Mouse (Mus musculus) heart, embryonic 16.5 days (tissue): ENCODE measurements around the gene Arid1b. TPM values are rescaled to one million over a fixed set of nuclear protein-coding genes. Genes with fewer than 3 reads are reported as not detected.

ENCODE experiments used
- ATAC-seq: fragments of 200-750 bp; cut with Nextera tagmentation; replicated peaks from 2 replicates; pipeline ENCODE4 v1.8.0; 2017; ENCODE audit warnings: moderate number of reproducible peaks; ENCODE audit not compliant: insufficient read depth, low FRiP score; ENCODE audit errors: extremely low read depth
- H3K27ac ChIP-seq: fragments of 300-500 bp; sonication (generic); 2 replicates; pipeline ENCODE4 v1.5.1; 2014; ENCODE audit warnings: mild to moderate bottlenecking, low read length, control low read depth, moderate library complexity
- H3K27me3 ChIP-seq: fragments of 300-500 bp; sonication (generic); 2 replicates; pipeline ENCODE4 v1.6.1; 2014; ENCODE audit warnings: low read length, mixed read lengths; ENCODE audit not compliant: control insufficient read depth, insufficient read depth
- H3K36me3 ChIP-seq: fragments of 300-500 bp; sonication (generic); 2 replicates; pipeline ENCODE4 v1.6.1; 2014; ENCODE audit not compliant: control insufficient read depth, insufficient read depth
- H3K4me1 ChIP-seq: fragments of 300-500 bp; sonication (generic); 2 replicates; pipeline ENCODE4 v1.6.1; 2014; ENCODE audit warnings: low read length, mixed read lengths; ENCODE audit not compliant: control insufficient read depth, insufficient read depth
- H3K4me2 ChIP-seq: fragments of 300-500 bp; sonication (generic); 2 replicates; pipeline ENCODE4 v1.6.1; 2014; ENCODE audit warnings: low read depth, mild to moderate bottlenecking, control low read depth, low read length
- H3K4me3 ChIP-seq: fragments of 300-500 bp; sonication (generic); 2 replicates; pipeline ENCODE4 v1.5.1; 2014; ENCODE audit warnings: mild to moderate bottlenecking, control low read depth, low read length
- H3K9ac ChIP-seq: fragments of 300-500 bp; sonication (generic); 2 replicates; pipeline ENCODE4 v1.6.1; 2014; ENCODE audit warnings: low read length, control low read depth
- H3K9me3 ChIP-seq: fragments of 300-500 bp; sonication (generic); replicated peaks from 2 replicates; pipeline ENCODE4 v1.6.1; 2016; ENCODE audit warnings: low read length; ENCODE audit not compliant: control insufficient read depth
- WGBS: fragments of 180-500 bp; shearing (Covaris S2); extraction: QIAGEN DNeasy Blood & Tissue Kit; methylation state at CpG from one replicate; pipeline ENCODE4 v1.1.7; 2014; 5-methylcytosine and 5-hydroxymethylcytosine counted together
- polyA plus RNA-seq: library from polyadenylated mRNA; unstranded; fragments of >200 nt; fragmentation: Nextera tagmentation; extraction: Ambion mirVana; gene quantifications from 2 replicates; pipeline ENCODE4 v1.2.1, GENCODE M21; 2015

Arid1b gene
- polyA plus RNA-seq, 1 experiment from 2014 or later, result 7.1 TPM

GRCm38 (mm10) chr17:5021303-5022003 is 27.3 kb downstream of the Arid1b start:
- 22% methylated on average over 11 of the region's 11 CpGs for WGBS
- peaks cover 19% of the 10 kb centered on the region for H3K4me1 ChIP-seq
- H3K27ac ChIP-seq, result no peak overlapping the region
- H3K9me3 ChIP-seq, result 0 out of 2 replicates have a peak, but pooled peaks cover 2% of the 10 kb centered on the region
- H3K4me2 ChIP-seq, result no peak overlapping the region
- H3K27me3 ChIP-seq, result no peaks in the 10 kb centered on the region
- H3K9ac ChIP-seq, result no peak overlapping the region
- H3K4me3 ChIP-seq, result no peak overlapping the region
- H3K36me3 ChIP-seq, result no peaks in the 10 kb centered on the region
- no peak for ATAC-seq

GRCm38 (mm10) chr17:5022019-5022544 is 27.9 kb downstream of the Arid1b start:
- Histone ChIP-seq H3K36me3 (no peaks in the 10 kb centered on the region), H3K4me1 (peaks cover 19% of the 10 kb centered on the region), H3K4me2 (no peak overlapping the region), H3K27me3 (no peaks in the 10 kb centered on the region), H3K4me3 (no peak overlapping the region), H3K9ac (no peak overlapping the region), H3K9me3 (0 out of 2 replicates have a peak, but pooled peaks cover 2% of the 10 kb centered on the region), H3K27ac (no peak overlapping the region)
- 64% methylated on average over 9 of the region's 9 CpGs for WGBS
- no peak for ATAC-seq

- no peaks in the 10 kb centered on the region for H3K27me3 ChIP-seq
- H3K9ac ChIP-seq, result no peak overlapping the region
- no peak overlapping the region for H3K4me3 ChIP-seq
- H3K36me3 ChIP-seq, result no peaks in the 10 kb centered on the region
- no peak for ATAC-seq
- 0 out of 2 replicates have a peak, but pooled peaks cover 2% of the 10 kb centered on the region for H3K9me3 ChIP-seq
- 72% methylated on average over 10 of the region's 10 CpGs for WGBS
- H3K4me1 ChIP-seq, result peaks cover 19% of the 10 kb centered on the region
- no peak overlapping the region for H3K27ac ChIP-seq
- no peak overlapping the region for H3K4me2 ChIP-seq
Measured at GRCm38 (mm10) chr17:5023745-5024144, 29.6 kb downstream of the Arid1b start.

- 0 out of 2 replicates have a peak, but pooled peaks cover 2% of the 10 kb centered on the region for H3K9me3 ChIP-seq
- no peak overlapping the region for H3K9ac ChIP-seq
- no peak overlapping the region for H3K4me2 ChIP-seq
- no peaks in the 10 kb centered on the region for H3K27me3 ChIP-seq
- ATAC-seq, result no peak
- peaks cover 26% of the 10 kb centered on the region for H3K4me1 ChIP-seq
- no peak overlapping the region for H3K27ac ChIP-seq
- H3K4me3 ChIP-seq, result no peak overlapping the region
- no peaks in the 10 kb centered on the region for H3K36me3 ChIP-seq
- WGBS, result 93% methylated on average over 1 of the region's 1 CpGs
Measured at GRCm38 (mm10) chr17:5025400-5025799, 31.3 kb downstream of the Arid1b start.

- peaks cover 22% of the 10 kb centered on the region for H3K4me1 ChIP-seq
- ATAC-seq, result no peak
Measured at GRCm38 (mm10) chr17:5026578-5026977, 32.4 kb downstream of the Arid1b start.

GRCm38 (mm10) chr17:5029148-5029547 is 35.0 kb downstream of the Arid1b start:
- WGBS, result 86% methylated on average over 4 of the region's 4 CpGs
- Histone ChIP-seq H3K9ac (no peak overlapping the region), H3K27ac (no peak overlapping the region), H3K4me1 (peaks cover 24% of the 10 kb centered on the region), H3K27me3 (no peaks in the 10 kb centered on the region), H3K36me3 (no peaks in the 10 kb centered on the region), H3K9me3 (0 out of 2 replicates have a peak, but pooled peaks cover 2% of the 10 kb centered on the region), H3K4me3 (no peak overlapping the region), H3K4me2 (no peak overlapping the region)
- no peak for ATAC-seq

More at GRCm38 (mm10) chr17:5026578-5026977, 32.4 kb downstream of the Arid1b start:
- 57% methylated on average over 2 of the region's 2 CpGs for WGBS
- Histone ChIP-seq H3K4me3 (no peak overlapping the region), H3K4me2 (no peak overlapping the region), H3K9me3 (0 out of 2 replicates have a peak, but pooled peaks cover 2% of the 10 kb centered on the region), H3K27ac (no peak overlapping the region), H3K27me3 (no peaks in the 10 kb centered on the region), H3K9ac (no peak overlapping the region), H3K36me3 (no peaks in the 10 kb centered on the region)

GRCm38 (mm10) chr17:5030290-5030689 is 36.2 kb downstream of the Arid1b start:
- Histone ChIP-seq H3K4me3 (no peak overlapping the region), H3K4me1 (peaks cover 21% of the 10 kb centered on the region), H3K9me3 (0 out of 2 replicates have a peak, but pooled peaks cover 2% of the 10 kb centered on the region), H3K36me3 (no peaks in the 10 kb centered on the region), H3K9ac (no peak overlapping the region), H3K4me2 (no peak overlapping the region), H3K27ac (no peak overlapping the region), H3K27me3 (no peaks in the 10 kb centered on the region)
- 69% methylated on average over 2 of the region's 2 CpGs for WGBS
- ATAC-seq, result no peak

GRCm38 (mm10) chr17:5033346-5033745 is 39.2 kb downstream of the Arid1b start:
- WGBS, result 61% methylated on average over 3 of the region's 3 CpGs
- no peak for ATAC-seq

GRCm38 (mm10) chr17:5034201-5034600 is 40.1 kb downstream of the Arid1b start:
- no peaks in the 10 kb centered on the region for H3K9me3 ChIP-seq
- H3K4me2 ChIP-seq, result no peak overlapping the region
- 69% methylated on average over 3 of the region's 3 CpGs for WGBS
- ATAC-seq, result no peak
- no peaks in the 10 kb centered on the region for H3K36me3 ChIP-seq
- H3K4me1 ChIP-seq, result peaks cover 21% of the 10 kb centered on the region
- H3K27ac ChIP-seq, result no peak overlapping the region
- H3K9ac ChIP-seq, result no peak overlapping the region
- no peaks in the 10 kb centered on the region for H3K27me3 ChIP-seq
- no peak overlapping the region for H3K4me3 ChIP-seq

More at GRCm38 (mm10) chr17:5033346-5033745, 39.2 kb downstream of the Arid1b start:
- no peaks in the 10 kb centered on the region for H3K9me3 ChIP-seq
- no peaks in the 10 kb centered on the region for H3K27me3 ChIP-seq
- H3K9ac ChIP-seq, result no peak overlapping the region
- H3K4me3 ChIP-seq, result no peak overlapping the region
- no peak overlapping the region for H3K4me2 ChIP-seq
- H3K27ac ChIP-seq, result no peak overlapping the region
- H3K36me3 ChIP-seq, result no peaks in the 10 kb centered on the region
- H3K4me1 ChIP-seq, result peaks cover 21% of the 10 kb centered on the region
